Mouse (Mus musculus): ENCODE results near the gene Fam131c. TPM values are rescaled to one million over a fixed set of nuclear protein-coding genes. Genes with fewer than 3 reads are reported as not detected.

Gene Fam131c
- polyA plus RNA-seq, 1 experiment: not detected

DNA sequence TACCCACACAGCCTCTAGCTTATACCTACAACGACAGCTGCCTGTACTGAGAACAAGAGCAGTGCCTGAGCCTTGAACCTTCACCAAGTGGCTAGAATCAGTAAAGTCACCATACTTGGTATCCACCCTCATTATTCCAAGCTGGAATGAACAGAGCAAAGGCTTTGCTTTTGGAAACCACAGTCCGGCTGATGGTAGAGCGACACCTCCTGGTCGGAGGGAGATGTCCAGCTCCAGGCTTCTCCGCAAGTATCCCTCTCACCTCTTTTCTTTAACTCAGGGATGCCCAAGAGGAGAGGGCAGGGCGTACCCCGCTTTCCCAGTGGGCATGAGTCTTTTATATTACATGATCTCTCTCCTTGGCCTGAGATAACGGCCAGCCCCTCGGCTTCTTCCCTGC, 61.8 kb downstream of the Fam131c start:
- Histone ChIP-seq H3K9me3 (no peaks in the 10 kb centered on the region), H3K27me3 (replicated peaks) (peaks cover 48% of the 10 kb centered on the region), H3K4me3 (replicated peaks) (no peak overlapping the region), H3K36me3 (replicated peaks; ENCODE audit: low read length) (no peaks in the 10 kb centered on the region), H3K4me1 (peaks cover 25% of the 10 kb centered on the region)
- TF ChIP-seq GATA1 (IDR thresholded peaks at IDR 0.05; ENCODE audit: borderline replicate concordance, low read length) (no peak), FLI1 (IDR thresholded peaks at IDR 0.05; ENCODE audit: low read length) (no peak)

GRCm38 (mm10) chr4:141430997-141431396, 63.0 kb downstream of the Fam131c start:
- Histone ChIP-seq H3K9me3 (no peaks in the 10 kb centered on the region), H3K4me3 (replicated peaks) (peak overlapping the region; percentile 87), H3K4me1 (peaks cover 19% of the 10 kb centered on the region), H3K27me3 (replicated peaks) (peaks cover 37% of the 10 kb centered on the region), H3K36me3 (replicated peaks; ENCODE audit: low read length) (no peaks in the 10 kb centered on the region)
- TF ChIP-seq GATA1 (IDR thresholded peaks at IDR 0.05; ENCODE audit: borderline replicate concordance, low read length): no peak
- no peak for TF ChIP-seq FLI1 (IDR thresholded peaks at IDR 0.05; ENCODE audit: low read length)

DNA sequence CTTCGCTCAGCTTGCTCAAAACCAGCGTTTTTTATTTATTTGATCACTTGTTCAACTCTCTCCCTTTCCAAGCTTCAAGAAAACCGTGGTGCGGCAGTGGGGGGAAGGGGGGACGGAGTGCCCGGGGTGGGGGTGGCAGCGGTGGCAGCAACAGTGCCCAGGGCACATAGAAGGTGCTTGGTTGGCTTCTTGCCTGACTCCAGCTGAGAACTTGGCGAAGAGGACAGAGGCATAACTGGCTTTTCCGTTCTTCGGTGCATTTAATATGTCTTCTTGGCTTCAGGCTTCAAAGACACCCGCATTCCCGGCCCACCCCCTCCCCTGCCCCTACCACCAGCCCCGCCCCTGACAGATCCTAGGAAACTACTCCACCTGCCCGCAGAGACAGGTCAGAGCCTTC, 64.6 kb downstream of the Fam131c start:
- Histone ChIP-seq H3K36me3 (replicated peaks; ENCODE audit: low read length) (no peaks in the 10 kb centered on the region), H3K4me3 (replicated peaks) (no peak overlapping the region), H3K9me3 (no peaks in the 10 kb centered on the region)

GRCm38 (mm10) chr4:141433191-141433590, 65.2 kb downstream of the Fam131c start:
- Histone ChIP-seq H3K36me3 (replicated peaks; ENCODE audit: low read length) (no peaks in the 10 kb centered on the region), H3K27me3 (replicated peaks) (peaks cover 16% of the 10 kb centered on the region), H3K4me3 (replicated peaks) (no peak overlapping the region), H3K4me1 (peaks cover 18% of the 10 kb centered on the region), H3K9me3 (no peaks in the 10 kb centered on the region)
- TF ChIP-seq GATA1 (IDR thresholded peaks at IDR 0.05; ENCODE audit: borderline replicate concordance, low read length): no peak
- no peak for TF ChIP-seq FLI1 (IDR thresholded peaks at IDR 0.05; ENCODE audit: low read length)

More for the DNA sequence above, 64.6 kb downstream of the Fam131c start:
- TF ChIP-seq GATA1 (IDR thresholded peaks at IDR 0.05; ENCODE audit: borderline replicate concordance, low read length) (no peak), FLI1 (IDR thresholded peaks at IDR 0.05; ENCODE audit: low read length) (no peak)
- Histone ChIP-seq H3K4me1 (peaks cover 18% of the 10 kb centered on the region), H3K27me3 (replicated peaks) (peaks cover 20% of the 10 kb centered on the region)

Other genes with a start within 250 kb of the Fam131c start
- gene Szrd1, start 228.4 kb upstream of the Fam131c start, polyA plus RNA-seq (2012; ENCODE audit: insufficient read depth, low replicate concordance): 136 and 184 TPM in 2 replicates
- 9.1 and 10.9 TPM in 2 replicates for gene Fbxo42, start 220.3 kb upstream of the Fam131c start, polyA plus RNA-seq (2012; ENCODE audit: insufficient read depth, low replicate concordance)
- not detected in 2 replicates for gene Rsg1, start 154.3 kb upstream of the Fam131c start, polyA plus RNA-seq (2012; ENCODE audit: insufficient read depth, low replicate concordance)
- 0.64 TPM in 1 of 2 replicates, not detected in the other for gene Arhgef19, start 128.7 kb upstream of the Fam131c start, polyA plus RNA-seq (2012; ENCODE audit: insufficient read depth, low replicate concordance)
- not detected in 2 replicates for gene Epha2, start 67.0 kb upstream of the Fam131c start, polyA plus RNA-seq (2012; ENCODE audit: insufficient read depth, low replicate concordance)
- gene Clcnka, start 30.5 kb downstream of the Fam131c start, polyA plus RNA-seq (2012; ENCODE audit: insufficient read depth, low replicate concordance): not detected in 2 replicates
- gene Clcnkb, start 47.8 kb downstream of the Fam131c start, polyA plus RNA-seq (2012; ENCODE audit: insufficient read depth, low replicate concordance): not detected in 2 replicates
- gene Hspb7, start 52.6 kb downstream of the Fam131c start, polyA plus RNA-seq (2012; ENCODE audit: insufficient read depth, low replicate concordance): not detected in 2 replicates
- not detected in 2 replicates for gene Srarp, start 67.9 kb downstream of the Fam131c start, polyA plus RNA-seq (2012; ENCODE audit: insufficient read depth, low replicate concordance)
- gene Zbtb17, start 76.4 kb downstream of the Fam131c start, polyA plus RNA-seq (2012; ENCODE audit: insufficient read depth, low replicate concordance): 32.4 and 41.2 TPM in 2 replicates
- gene Spen, start 170.4 kb downstream of the Fam131c start, polyA plus RNA-seq (2012; ENCODE audit: insufficient read depth, low replicate concordance): 101 and 202 TPM in 2 replicates
- 4.7 and 17.1 TPM in 2 replicates for gene Fblim1, start 237.9 kb downstream of the Fam131c start, polyA plus RNA-seq (2012; ENCODE audit: insufficient read depth, low replicate concordance)